Mouse (Mus musculus): ENCODE measurements around the gene Usp46. TPM values are rescaled to one million over a fixed set of nuclear protein-coding genes. Genes with fewer than 3 reads are reported as not detected.

The Usp46 gene
- polyA plus RNA-seq, 1 experiment, result 2.7 TPM

GRCm38 (mm10) chr5:73955691-73956090 is 112.5 kb downstream of the Usp46 start:
- Histone ChIP-seq H3K4me1 (ENCODE audit: control insufficient read depth, insufficient read depth, insufficient read length) (no peaks in the 10 kb centered on the region), H3K27ac (ENCODE audit: insufficient read depth, low read length) (no peak overlapping the region), H3K4me3 (ENCODE audit: extremely low read depth, insufficient read depth, insufficient read length) (no peak overlapping the region), H3K27me3 (ENCODE audit: control insufficient read depth, insufficient read depth, low read length) (no peaks in the 10 kb centered on the region), H3K36me3 (ENCODE audit: control insufficient read depth, insufficient read depth, low read length) (no peaks in the 10 kb centered on the region)
- no peak for DNase-seq (ENCODE audit: low read depth in 1 of 2, low spot score in 2 of 2)
- WGBS, result 86% methylated on average over 3 of the region's 3 CpGs
- TF ChIP-seq POLR2A (IDR thresholded peaks at IDR 0.05; ENCODE audit: low read depth, low read length), result no peak
- TF ChIP-seq CTCF (IDR thresholded peaks at IDR 0.05; ENCODE audit: extremely low read depth, insufficient read depth, insufficient read length, insufficient replicate concordance), result no peak

GRCm38 (mm10) chr5:73955005-73955404 is 113.2 kb downstream of the Usp46 start:
- no peaks in the 10 kb centered on the region for H3K27me3 ChIP-seq (ENCODE audit: control insufficient read depth, insufficient read depth, low read length)
- no peak overlapping the region for H3K4me3 ChIP-seq (ENCODE audit: extremely low read depth, insufficient read depth, insufficient read length)
- TF ChIP-seq POLR2A (IDR thresholded peaks at IDR 0.05; ENCODE audit: low read depth, low read length) (no peak), CTCF (IDR thresholded peaks at IDR 0.05; ENCODE audit: extremely low read depth, insufficient read depth, insufficient read length, insufficient replicate concordance) (no peak)
- H3K4me1 ChIP-seq (ENCODE audit: control insufficient read depth, insufficient read depth, insufficient read length), result no peaks in the 10 kb centered on the region
- H3K36me3 ChIP-seq (ENCODE audit: control insufficient read depth, insufficient read depth, low read length), result no peaks in the 10 kb centered on the region
- DNase-seq (ENCODE audit: low read depth in 1 of 2, low spot score in 2 of 2), result no peak
- WGBS, result 94% methylated on average over 4 of the region's 4 CpGs
- no peak overlapping the region for H3K27ac ChIP-seq (ENCODE audit: insufficient read depth, low read length)

GRCm38 (mm10) chr5:73953066-73953614 is 115.1 kb downstream of the Usp46 start:
- Histone ChIP-seq H3K27me3 (ENCODE audit: control insufficient read depth, insufficient read depth, low read length) (no peaks in the 10 kb centered on the region), H3K4me1 (ENCODE audit: control insufficient read depth, insufficient read depth, insufficient read length) (no peaks in the 10 kb centered on the region), H3K4me3 (ENCODE audit: extremely low read depth, insufficient read depth, insufficient read length) (no peak overlapping the region), H3K36me3 (ENCODE audit: control insufficient read depth, insufficient read depth, low read length) (no peaks in the 10 kb centered on the region), H3K27ac (ENCODE audit: insufficient read depth, low read length) (no peak overlapping the region)
- no peak for DNase-seq (ENCODE audit: low read depth in 1 of 2, low spot score in 2 of 2)
- WGBS, result 90% methylated on average over 3 of the region's 3 CpGs
- TF ChIP-seq POLR2A (IDR thresholded peaks at IDR 0.05; ENCODE audit: low read depth, low read length) (no peak), CTCF (IDR thresholded peaks at IDR 0.05; ENCODE audit: extremely low read depth, insufficient read depth, insufficient read length, insufficient replicate concordance) (no peak)

GRCm38 (mm10) chr5:73951649-73952000 is 116.6 kb downstream of the Usp46 start:
- H3K27ac ChIP-seq (ENCODE audit: insufficient read depth, low read length), result no peak overlapping the region
- H3K36me3 ChIP-seq (ENCODE audit: control insufficient read depth, insufficient read depth, low read length), result no peaks in the 10 kb centered on the region
- no peak overlapping the region for H3K4me3 ChIP-seq (ENCODE audit: extremely low read depth, insufficient read depth, insufficient read length)
- TF ChIP-seq POLR2A (IDR thresholded peaks at IDR 0.05; ENCODE audit: low read depth, low read length), result no peak
- TF ChIP-seq CTCF (IDR thresholded peaks at IDR 0.05; ENCODE audit: extremely low read depth, insufficient read depth, insufficient read length, insufficient replicate concordance), result no peak
- no peaks in the 10 kb centered on the region for H3K4me1 ChIP-seq (ENCODE audit: control insufficient read depth, insufficient read depth, insufficient read length)
- no peaks in the 10 kb centered on the region for H3K27me3 ChIP-seq (ENCODE audit: control insufficient read depth, insufficient read depth, low read length)
- WGBS, result 97% methylated on average over 1 of the region's 1 CpGs
- DNase-seq (ENCODE audit: low read depth in 1 of 2, low spot score in 2 of 2), result no peak

- Histone ChIP-seq H3K4me3 (ENCODE audit: extremely low read depth, insufficient read depth, insufficient read length) (no peak overlapping the region), H3K27ac (ENCODE audit: insufficient read depth, low read length) (no peak overlapping the region), H3K36me3 (ENCODE audit: control insufficient read depth, insufficient read depth, low read length) (no peaks in the 10 kb centered on the region), H3K27me3 (ENCODE audit: control insufficient read depth, insufficient read depth, low read length) (no peaks in the 10 kb centered on the region), H3K4me1 (ENCODE audit: control insufficient read depth, insufficient read depth, insufficient read length) (no peaks in the 10 kb centered on the region)
- WGBS, result 84% methylated on average over 16 of the region's 16 CpGs
- no peak for DNase-seq (ENCODE audit: low read depth in 1 of 2, low spot score in 2 of 2)
- TF ChIP-seq POLR2A (IDR thresholded peaks at IDR 0.05; ENCODE audit: low read depth, low read length), result no peak
- no peak for TF ChIP-seq CTCF (IDR thresholded peaks at IDR 0.05; ENCODE audit: extremely low read depth, insufficient read depth, insufficient read length, insufficient replicate concordance)
Observed at GRCm38 (mm10) chr5:73950809-73951648, 117.2 kb downstream of the Usp46 start.

Other genes with a start within 250 kb of the Usp46 start
- gene Rasl11b, start 126.9 kb upstream of the Usp46 start, polyA plus RNA-seq (2012; rRNA removed), result 7.7 and 10.1 TPM in 2 replicates